Mouse (Mus musculus): Measurements from ENCODE around the gene Grm1. TPM values are rescaled to one million over a fixed set of nuclear protein-coding genes. Genes with fewer than 3 reads are reported as not detected.

Gene Grm1
- total and polyA plus RNA-seq, 2 experiments from 2014 or later, result 14.8 to 30.1 TPM

DNA sequence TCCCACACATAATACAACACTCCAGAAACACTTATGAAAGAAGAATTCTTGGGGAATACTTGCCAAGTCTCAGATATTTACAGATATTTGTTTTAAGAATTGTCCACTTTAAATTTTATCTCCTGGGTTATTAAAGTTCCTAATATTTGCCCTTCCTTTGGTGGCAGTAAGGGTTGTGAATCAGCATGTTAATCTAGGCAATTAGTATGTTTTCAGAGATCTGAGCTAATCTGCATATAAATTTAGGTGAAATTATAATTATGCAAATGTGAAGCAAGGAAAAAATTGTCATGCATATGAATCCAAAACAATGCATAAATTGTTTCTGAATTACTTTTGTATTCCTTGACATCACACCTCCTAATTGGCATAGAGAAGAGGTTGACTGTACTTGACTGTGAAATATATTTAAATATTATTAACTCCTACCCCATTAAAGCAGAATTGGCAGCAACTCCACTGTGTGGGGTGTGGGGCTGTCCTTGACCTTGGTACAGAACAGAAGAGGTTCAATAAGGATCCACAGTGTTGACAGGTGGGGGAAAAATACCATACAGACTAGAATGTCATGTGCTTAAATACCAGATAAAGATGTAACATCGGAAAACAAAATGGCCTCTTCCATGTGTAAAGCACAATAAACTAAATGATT, 37.6 kb downstream of the Grm1 start:
- no peak for ATAC-seq (ENCODE audit: low FRiP score)

DNA sequence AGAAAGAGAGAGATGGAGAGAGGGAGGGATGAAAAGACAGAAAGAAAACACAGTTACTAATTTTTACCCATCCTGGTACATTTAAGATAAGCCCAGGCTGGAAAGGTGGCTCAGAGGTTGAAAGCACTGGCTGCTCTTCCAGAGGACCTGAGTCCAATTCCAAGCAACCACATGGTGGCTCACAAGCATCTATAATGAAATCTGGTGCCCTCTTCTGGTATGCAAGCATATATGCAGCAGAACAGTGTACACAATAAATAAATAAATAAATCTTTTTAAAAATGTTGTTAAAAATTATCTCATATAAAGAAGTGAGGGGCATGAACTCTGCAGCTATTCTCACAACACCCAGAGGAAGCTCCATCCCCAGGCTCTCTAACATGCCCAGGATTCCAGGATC, 42.8 kb downstream of the Grm1 start:
- no peak overlapping the region for H3K9ac ChIP-seq (replicated peaks; ENCODE audit: low read length, poor library complexity, severe bottlenecking)
- DNase-seq (ENCODE audit: low spot score) (no peak), ATAC-seq (ENCODE audit: low FRiP score) (no peak)
- TF ChIP-seq CTCF (IDR thresholded peaks at IDR 0.05), result peak; percentile 36
- no peak overlapping the region for H3K4me3 ChIP-seq (ENCODE audit: low read depth, low read length)
- no peak overlapping the region for H3K4me2 ChIP-seq (ENCODE audit: low read depth, low read length, poor library complexity, severe bottlenecking)
- H3K27ac ChIP-seq (ENCODE audit: low read depth, low read length), result no peak overlapping the region
- no peaks in the 10 kb centered on the region for H3K4me1 ChIP-seq (ENCODE audit: insufficient read depth, low read length)
- H3K27me3 ChIP-seq (ENCODE audit: insufficient read depth, low read length), result no peaks in the 10 kb centered on the region
- no peaks in the 10 kb centered on the region for H3K9me3 ChIP-seq (ENCODE audit: low read length)
- H3K36me3 ChIP-seq (ENCODE audit: insufficient read depth, low read length), result no peaks in the 10 kb centered on the region

More for the DNA sequence above, 37.6 kb downstream of the Grm1 start:
- H3K4me3 ChIP-seq (ENCODE audit: low read depth, low read length), result no peak overlapping the region
- no peaks in the 10 kb centered on the region for H3K4me1 ChIP-seq (ENCODE audit: insufficient read depth, low read length)
- no peak overlapping the region for H3K27ac ChIP-seq (ENCODE audit: low read depth, low read length)
- no peak for DNase-seq (ENCODE audit: low spot score)
- H3K9ac ChIP-seq (replicated peaks; ENCODE audit: low read length, poor library complexity, severe bottlenecking), result no peak overlapping the region
- H3K27me3 ChIP-seq (ENCODE audit: insufficient read depth, low read length), result no peaks in the 10 kb centered on the region
- H3K4me2 ChIP-seq (ENCODE audit: low read depth, low read length, poor library complexity, severe bottlenecking), result no peak overlapping the region
- 95% methylated on average over 1 of the region's 1 CpGs for WGBS
- H3K36me3 ChIP-seq (ENCODE audit: insufficient read depth, low read length), result no peaks in the 10 kb centered on the region
- TF ChIP-seq CTCF (IDR thresholded peaks at IDR 0.05), result no peak
- H3K9me3 ChIP-seq (ENCODE audit: low read length), result no peaks in the 10 kb centered on the region

DNA sequence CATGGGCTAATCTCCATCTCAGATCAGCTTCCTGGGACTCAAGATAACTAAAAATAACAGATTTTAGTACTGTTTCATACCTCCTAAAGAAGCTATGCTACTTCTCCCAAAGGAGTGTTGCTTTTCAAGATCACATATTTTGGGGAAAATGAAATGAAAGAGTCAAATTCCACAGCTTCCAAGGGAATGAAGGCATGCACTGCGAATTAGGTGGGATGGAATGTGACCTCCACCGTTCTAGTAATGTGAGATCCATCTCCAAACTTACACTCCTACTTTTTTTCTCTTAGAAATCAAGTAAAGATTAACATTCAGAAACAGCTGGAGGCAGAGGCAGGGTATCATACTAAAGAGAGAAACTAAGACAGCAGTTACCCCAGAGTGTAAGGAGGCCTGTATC, 49.9 kb downstream of the Grm1 start:
- no peak for ATAC-seq (ENCODE audit: low FRiP score)
- Histone ChIP-seq H3K4me3 (ENCODE audit: low read depth, low read length) (no peak overlapping the region), H3K4me1 (ENCODE audit: insufficient read depth, low read length) (no peaks in the 10 kb centered on the region), H3K27ac (ENCODE audit: low read depth, low read length) (no peak overlapping the region), H3K36me3 (ENCODE audit: insufficient read depth, low read length) (no peaks in the 10 kb centered on the region), H3K9me3 (ENCODE audit: low read length) (no peaks in the 10 kb centered on the region), H3K27me3 (ENCODE audit: insufficient read depth, low read length) (no peaks in the 10 kb centered on the region), H3K9ac (replicated peaks; ENCODE audit: low read length, poor library complexity, severe bottlenecking) (no peak overlapping the region), H3K4me2 (ENCODE audit: low read depth, low read length, poor library complexity, severe bottlenecking) (no peak overlapping the region)
- WGBS, result 85% methylated on average over 2 of the region's 2 CpGs
- TF ChIP-seq CTCF (IDR thresholded peaks at IDR 0.05), result no peak
- no peak for DNase-seq (ENCODE audit: low spot score)

DNA sequence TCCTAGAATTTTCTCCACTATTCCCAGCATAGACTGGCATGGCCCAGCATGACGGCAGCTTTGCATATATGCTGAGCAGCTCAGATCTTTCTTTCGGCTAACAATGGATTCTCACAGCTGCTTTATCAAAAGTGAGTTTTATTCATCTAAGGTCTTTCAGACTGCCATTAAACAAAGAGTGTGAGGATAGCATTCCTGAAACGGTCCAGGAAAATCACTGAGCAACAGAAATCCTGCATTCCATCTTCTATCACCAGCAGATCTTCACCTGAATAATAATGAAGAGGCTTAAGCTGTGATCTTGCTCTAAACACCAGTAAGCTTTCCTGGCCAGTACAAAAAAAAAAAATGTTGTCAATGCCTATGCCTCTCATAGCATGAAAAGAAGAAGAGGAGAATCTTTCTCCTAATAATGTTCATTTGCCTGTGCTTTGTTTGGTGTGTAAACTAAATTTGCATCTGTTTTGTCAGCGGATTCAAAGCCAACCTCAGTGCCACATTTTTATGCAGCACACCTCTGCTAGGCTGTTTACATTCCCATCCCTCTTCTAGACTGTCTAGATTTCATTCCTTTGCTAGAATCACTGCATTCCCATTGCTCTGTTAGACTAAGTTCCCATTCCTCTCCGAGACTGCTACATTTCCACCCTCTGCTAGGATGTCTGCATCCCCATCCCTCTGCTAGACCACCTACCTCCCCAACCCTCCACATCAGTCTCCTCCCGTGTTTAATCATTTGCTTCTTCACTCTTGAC, 56.2 kb downstream of the Grm1 start:
- TF ChIP-seq CTCF (IDR thresholded peaks at IDR 0.05), result no peak
- H3K4me1 ChIP-seq (ENCODE audit: insufficient read depth, low read length), result peaks cover 3% of the 10 kb centered on the region; the same call in 1 of the 2 replicates
- no peaks in the 10 kb centered on the region for H3K27me3 ChIP-seq (ENCODE audit: insufficient read depth, low read length)
- ATAC-seq (ENCODE audit: low FRiP score) (peak; percentile 31; the same call in 1 of the 2 replicates), DNase-seq (ENCODE audit: low spot score) (peak; percentile 28)
- H3K9me3 ChIP-seq (ENCODE audit: low read length), result no peaks in the 10 kb centered on the region
- no peak overlapping the region for H3K9ac ChIP-seq (replicated peaks; ENCODE audit: low read length, poor library complexity, severe bottlenecking)
- H3K36me3 ChIP-seq (ENCODE audit: insufficient read depth, low read length), result no peaks in the 10 kb centered on the region
- H3K4me3 ChIP-seq (ENCODE audit: low read depth, low read length), result no peak overlapping the region
- WGBS, result 18% methylated on average over 6 of the region's 6 CpGs
- no peak overlapping the region for H3K27ac ChIP-seq (ENCODE audit: low read depth, low read length)
- no peak overlapping the region for H3K4me2 ChIP-seq (ENCODE audit: low read depth, low read length, poor library complexity, severe bottlenecking)

DNA sequence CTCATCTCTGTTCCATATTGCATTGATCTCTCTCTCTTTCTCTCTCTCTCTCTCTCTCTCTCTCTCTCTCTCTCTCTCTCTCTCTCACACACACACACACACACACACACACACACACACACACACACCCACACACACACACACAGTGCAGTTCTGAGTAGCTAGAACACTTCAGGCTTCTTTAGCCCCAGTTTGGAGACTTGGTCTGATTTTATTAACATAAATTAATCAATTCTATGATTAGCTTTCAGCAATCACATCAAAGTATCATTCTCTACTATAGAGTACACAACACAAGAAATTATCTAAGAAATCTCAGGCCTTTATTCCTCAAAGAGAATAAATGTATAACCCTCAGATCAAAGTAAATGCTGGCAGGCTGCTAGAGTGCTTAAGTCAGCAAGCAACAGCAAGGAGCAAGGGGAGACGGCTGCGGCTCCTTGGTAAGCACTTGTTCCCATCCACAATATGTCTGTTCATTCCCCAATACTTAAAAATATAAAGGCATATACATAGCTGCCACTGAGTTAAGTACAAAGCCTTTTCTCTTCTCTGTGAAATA, 63.1 kb downstream of the Grm1 start:
- no peaks in the 10 kb centered on the region for H3K36me3 ChIP-seq (ENCODE audit: insufficient read depth, low read length)
- no peaks in the 10 kb centered on the region for H3K27me3 ChIP-seq (ENCODE audit: insufficient read depth, low read length)
- H3K4me1 ChIP-seq (ENCODE audit: insufficient read depth, low read length), result no peaks in the 10 kb centered on the region
- no peaks in the 10 kb centered on the region for H3K9me3 ChIP-seq (ENCODE audit: low read length)
- DNase-seq (ENCODE audit: low spot score) (no peak), ATAC-seq (ENCODE audit: low FRiP score) (peak; percentile 66; the same call in 1 of the 2 replicates)
- H3K4me3 ChIP-seq (ENCODE audit: low read depth, low read length), result no peak overlapping the region
- H3K9ac ChIP-seq (replicated peaks; ENCODE audit: low read length, poor library complexity, severe bottlenecking), result no peak overlapping the region
- TF ChIP-seq CTCF (IDR thresholded peaks at IDR 0.05), result no peak
- H3K4me2 ChIP-seq (ENCODE audit: low read depth, low read length, poor library complexity, severe bottlenecking), result no peak overlapping the region
- H3K27ac ChIP-seq (ENCODE audit: low read depth, low read length), result no peak overlapping the region
- WGBS, result 49% methylated on average over 2 of the region's 2 CpGs

DNA sequence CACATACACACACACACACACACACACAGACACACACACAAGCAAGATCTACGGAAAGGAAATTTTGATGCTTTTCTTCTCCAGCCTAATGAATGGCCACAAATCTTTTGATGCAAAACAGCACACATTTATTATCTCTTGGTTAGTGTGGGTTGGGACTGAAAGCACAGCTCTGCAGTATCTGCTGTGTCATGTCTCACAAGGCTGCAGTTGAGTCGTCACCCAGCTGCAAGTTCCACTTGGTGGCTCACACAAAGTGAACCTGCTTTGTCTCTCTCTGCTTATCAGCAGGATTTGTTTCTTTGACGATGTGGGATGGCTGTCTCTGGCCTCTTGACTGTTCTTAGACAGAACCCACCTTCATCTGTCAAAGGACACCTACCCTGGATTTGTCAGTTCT, 68.5 kb downstream of the Grm1 start:
- ATAC-seq (ENCODE audit: low FRiP score), result no peak
- TF ChIP-seq CTCF (IDR thresholded peaks at IDR 0.05), result no peak

More for the DNA sequence above, 68.5 kb downstream of the Grm1 start:
- 63% methylated on average over 3 of the region's 3 CpGs for WGBS
- no peak overlapping the region for H3K4me3 ChIP-seq (ENCODE audit: low read depth, low read length)
- no peak for DNase-seq (ENCODE audit: low spot score)
- H3K4me1 ChIP-seq (ENCODE audit: insufficient read depth, low read length), result no peaks in the 10 kb centered on the region
- H3K9ac ChIP-seq (replicated peaks; ENCODE audit: low read length, poor library complexity, severe bottlenecking), result no peak overlapping the region
- H3K27ac ChIP-seq (ENCODE audit: low read depth, low read length), result no peak overlapping the region
- H3K36me3 ChIP-seq (ENCODE audit: insufficient read depth, low read length), result no peaks in the 10 kb centered on the region
- no peak overlapping the region for H3K4me2 ChIP-seq (ENCODE audit: low read depth, low read length, poor library complexity, severe bottlenecking)
- no peaks in the 10 kb centered on the region for H3K27me3 ChIP-seq (ENCODE audit: insufficient read depth, low read length)
- no peaks in the 10 kb centered on the region for H3K9me3 ChIP-seq (ENCODE audit: low read length)
